Mouse (Mus musculus): ENCODE data around the gene Slc28a1. TPM values are rescaled to one million over a fixed set of nuclear protein-coding genes. Genes with fewer than 3 reads are reported as not detected.

Slc28a1 gene
- polyA plus RNA-seq, 1 experiment from 2014 or later, result not detected

DNA sequence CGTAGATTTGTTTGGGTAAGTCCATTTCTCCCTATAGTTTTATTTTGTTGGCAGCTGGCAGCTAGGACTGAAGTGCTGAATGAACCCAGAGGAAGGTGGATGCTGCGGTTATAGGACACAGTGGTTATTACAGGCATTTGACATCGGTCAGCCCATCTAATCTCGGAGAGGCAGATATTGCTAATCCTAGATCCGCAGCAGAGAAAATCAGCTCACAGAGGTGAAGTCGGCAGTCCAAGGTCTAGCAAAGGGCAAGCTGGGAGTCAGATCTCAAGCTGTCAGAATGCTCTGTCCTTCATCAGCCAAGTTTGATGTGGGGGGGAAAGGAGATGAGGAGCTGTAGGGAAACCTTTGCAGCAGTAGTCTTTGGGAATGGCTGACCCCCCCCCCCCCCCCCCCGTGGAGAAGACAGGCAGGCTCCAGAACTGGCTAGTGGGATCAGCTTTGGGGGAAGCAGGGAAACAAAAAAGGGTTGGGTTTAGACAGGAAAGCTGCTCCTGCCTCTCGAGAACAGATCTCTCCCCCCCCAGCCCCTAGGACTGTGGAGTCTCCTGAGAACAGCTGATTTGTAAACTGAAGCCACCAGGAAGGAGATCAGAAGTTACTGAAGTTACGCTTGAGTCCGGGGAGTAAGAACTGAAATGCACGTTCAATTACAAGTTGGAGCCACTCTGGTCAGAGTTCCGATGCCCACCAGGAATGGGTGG lies 95.5 kb downstream of the Slc28a1 start:
- peaks cover 40% of the 10 kb centered on the region for H3K4me1 ChIP-seq
- no peak overlapping the region for H3K27ac ChIP-seq
- WGBS, result 48% methylated on average over 12 of the region's 12 CpGs
- H3K9me3 ChIP-seq (replicated peaks), result no peaks in the 10 kb centered on the region
- DNase-seq (ENCODE audit: low spot score), result no peak
- H3K4me3 ChIP-seq, result no peak overlapping the region
- H3K27me3 ChIP-seq (ENCODE audit: low read depth, poor library complexity, severe bottlenecking), result peaks cover 64% of the 10 kb centered on the region
- no peaks in the 10 kb centered on the region for H3K36me3 ChIP-seq

DNA sequence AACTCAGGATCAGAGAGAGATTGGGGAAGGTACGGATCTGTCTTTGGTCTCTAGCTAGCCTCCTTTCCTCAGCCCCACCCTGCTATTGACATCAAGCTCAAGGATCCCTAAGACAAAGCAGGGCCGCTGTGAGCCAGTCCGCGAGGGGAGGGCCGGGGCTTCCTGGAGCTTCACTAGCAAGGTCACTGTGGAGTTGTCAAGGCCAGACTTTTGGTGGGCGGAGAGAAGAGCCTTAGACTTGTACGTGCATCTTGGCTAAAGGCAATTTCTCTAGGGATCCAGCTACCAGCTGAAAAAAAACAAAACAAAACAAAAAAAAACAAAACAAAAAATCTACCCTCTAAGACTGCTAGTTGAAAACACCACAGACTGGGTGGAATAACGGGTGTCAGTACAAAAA lies 97.2 kb downstream of the Slc28a1 start:
- peaks cover 40% of the 10 kb centered on the region for H3K4me1 ChIP-seq
- WGBS, result 4% methylated on average over 8 of the region's 8 CpGs
- no peaks in the 10 kb centered on the region for H3K36me3 ChIP-seq
- peak overlapping the region; percentile 55 for H3K4me3 ChIP-seq
- no peak overlapping the region for H3K27ac ChIP-seq
- no peaks in the 10 kb centered on the region for H3K9me3 ChIP-seq (replicated peaks)
- peaks cover 80% of the 10 kb centered on the region for H3K27me3 ChIP-seq (ENCODE audit: low read depth, poor library complexity, severe bottlenecking)
- DNase-seq (ENCODE audit: low spot score), result peak; percentile 51

GRCm38 (mm10) chr7:81212261-81212681 lies 97.7 kb downstream of the Slc28a1 start:
- DNase-seq (ENCODE audit: low spot score), result peak; percentile 84
- Histone ChIP-seq H3K4me1 (peaks cover 40% of the 10 kb centered on the region), H3K4me3 (peak overlapping the region; percentile 55), H3K27ac (peak overlapping the region; percentile 80), H3K36me3 (no peaks in the 10 kb centered on the region), H3K9me3 (replicated peaks) (no peaks in the 10 kb centered on the region), H3K27me3 (ENCODE audit: low read depth, poor library complexity, severe bottlenecking) (peaks cover 84% of the 10 kb centered on the region)
- WGBS, result under 1% methylated on average over 22 of the region's 22 CpGs

DNA sequence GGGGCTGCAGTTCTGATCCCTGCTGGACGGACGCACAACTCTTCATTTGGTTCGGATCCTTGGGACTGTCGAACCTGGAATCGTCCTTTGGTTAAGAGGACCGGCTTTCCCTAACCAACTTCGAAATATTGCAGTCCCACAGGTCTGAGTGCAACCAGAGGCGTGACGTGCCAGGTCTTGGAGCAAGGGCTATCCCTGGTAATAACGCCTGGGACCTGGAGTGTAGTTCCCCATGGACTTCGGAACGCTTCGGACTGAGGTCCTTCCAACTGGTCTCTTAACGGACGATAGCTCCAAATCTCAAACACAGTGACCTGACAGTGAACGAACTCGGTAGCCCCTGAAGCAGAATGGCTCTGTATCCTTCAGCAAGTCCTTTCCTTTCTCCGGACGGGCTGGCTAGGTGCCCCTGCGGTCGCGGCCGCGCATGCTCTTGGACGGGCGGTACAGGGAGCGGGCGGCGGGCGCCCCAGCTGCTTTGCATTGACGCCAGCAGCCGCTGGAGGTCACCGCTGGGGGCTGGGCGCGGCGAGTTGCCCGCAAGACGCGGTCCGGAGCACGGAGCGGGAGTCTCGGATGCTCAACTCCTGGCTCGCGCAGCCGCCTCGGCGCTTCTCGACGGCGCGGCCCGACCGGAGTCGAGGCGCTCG lies 98.2 kb downstream of the Slc28a1 start:
- H3K4me3 ChIP-seq, result peak overlapping the region; percentile 55
- peaks cover 40% of the 10 kb centered on the region for H3K4me1 ChIP-seq
- no peaks in the 10 kb centered on the region for H3K9me3 ChIP-seq (replicated peaks)
- H3K27ac ChIP-seq, result peak overlapping the region; percentile 80
- peaks cover 85% of the 10 kb centered on the region for H3K27me3 ChIP-seq (ENCODE audit: low read depth, poor library complexity, severe bottlenecking)
- peak; percentile 96 for DNase-seq (ENCODE audit: low spot score)
- under 1% methylated on average over 57 of the region's 57 CpGs for WGBS
- no peaks in the 10 kb centered on the region for H3K36me3 ChIP-seq

GRCm38 (mm10) chr7:81213347-81214152 lies 99.0 kb downstream of the Slc28a1 start, which contains the start of gene Pde8a:
Gene Pde8a (plus strand): TSS chr7:81213596.
- H3K27me3 ChIP-seq (ENCODE audit: low read depth, poor library complexity, severe bottlenecking), result peaks cover 85% of the 10 kb centered on the region
- DNase-seq (ENCODE audit: low spot score), result peak; percentile 60
- H3K9me3 ChIP-seq (replicated peaks), result no peaks in the 10 kb centered on the region
- peak within 1 kb of the TSS; percentile 80 for H3K27ac ChIP-seq
- WGBS, result 1% methylated on average over 118 of the region's 128 CpGs
- peaks cover 40% of the 10 kb centered on the region for H3K4me1 ChIP-seq
- peak within 1 kb of the TSS; percentile 55 for H3K4me3 ChIP-seq
- no peaks in the 10 kb centered on the region for H3K36me3 ChIP-seq

DNA sequence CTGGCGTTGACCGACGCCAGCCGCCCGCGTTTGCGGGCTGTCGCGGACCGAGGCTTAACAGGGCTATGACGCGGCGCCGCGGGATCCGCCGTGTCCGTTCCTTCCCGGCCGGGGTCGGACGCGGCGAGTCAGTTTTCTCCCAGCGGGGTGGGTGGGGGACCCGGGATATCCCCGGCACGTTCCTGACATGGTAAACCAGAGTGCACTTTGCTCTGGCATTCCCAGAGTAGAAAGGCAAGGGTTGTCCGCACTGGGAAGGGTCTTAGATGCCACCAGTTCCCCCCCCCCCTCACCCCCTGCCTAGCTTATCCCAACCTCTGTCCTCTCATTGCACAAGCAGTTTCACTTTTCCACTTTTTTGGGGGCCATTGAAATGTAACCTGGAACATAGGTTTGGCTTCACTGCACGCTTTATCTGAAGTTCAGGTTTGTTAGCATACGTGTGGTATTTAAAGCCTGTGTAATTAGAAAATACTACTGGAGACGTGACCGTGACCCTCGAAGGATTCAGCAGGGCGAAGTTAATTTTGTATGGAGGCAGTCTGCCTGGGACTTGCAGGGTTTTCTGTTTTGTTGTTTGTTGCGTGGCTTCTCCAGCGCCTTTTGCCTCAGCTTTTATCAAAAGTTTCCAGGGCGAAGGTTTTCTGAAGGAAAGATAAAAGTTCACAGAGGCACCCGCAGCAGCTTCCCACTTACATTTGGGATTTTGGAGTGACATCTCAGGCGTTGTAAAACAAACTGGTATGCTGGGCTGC lies 99.7 kb downstream of the Slc28a1 start:
- no peaks in the 10 kb centered on the region for H3K9me3 ChIP-seq (replicated peaks)
- DNase-seq (ENCODE audit: low spot score), result peak; percentile 35
- H3K27ac ChIP-seq, result peak overlapping the region; percentile 80
- no peaks in the 10 kb centered on the region for H3K36me3 ChIP-seq
- peaks cover 40% of the 10 kb centered on the region for H3K4me1 ChIP-seq
- WGBS, result 5% methylated on average over 39 of the region's 40 CpGs
- peak overlapping the region; percentile 55 for H3K4me3 ChIP-seq
- peaks cover 80% of the 10 kb centered on the region for H3K27me3 ChIP-seq (ENCODE audit: low read depth, poor library complexity, severe bottlenecking)

DNA sequence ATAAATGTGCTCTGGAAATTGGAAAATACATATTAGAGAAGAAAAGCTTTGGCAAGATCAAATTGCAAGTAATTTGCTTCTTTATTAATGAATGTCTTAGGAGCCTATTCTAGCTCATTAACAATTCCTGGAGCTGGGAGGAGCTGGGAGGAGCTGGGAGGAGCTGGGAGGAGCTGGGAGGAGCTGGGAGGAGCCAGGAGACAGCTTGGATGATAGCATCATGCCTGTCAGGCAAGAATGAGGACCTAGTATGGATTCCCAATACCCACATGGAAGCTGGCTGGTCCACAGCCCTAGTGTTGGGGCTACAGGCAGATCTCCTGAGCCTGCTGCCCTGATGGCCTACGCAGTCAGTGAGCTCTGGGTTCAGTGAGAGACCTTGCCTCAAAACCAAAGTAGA lies 101.4 kb downstream of the Slc28a1 start:
- no peak overlapping the region for H3K4me3 ChIP-seq
- DNase-seq (ENCODE audit: low spot score), result no peak
- no peaks in the 10 kb centered on the region for H3K36me3 ChIP-seq
- 84% methylated on average over 1 of the region's 1 CpGs for WGBS
- no peak overlapping the region for H3K27ac ChIP-seq
- H3K9me3 ChIP-seq (replicated peaks), result no peaks in the 10 kb centered on the region
- H3K27me3 ChIP-seq (ENCODE audit: low read depth, poor library complexity, severe bottlenecking), result peaks cover 67% of the 10 kb centered on the region
- peaks cover 30% of the 10 kb centered on the region for H3K4me1 ChIP-seq

- H3K9me3 ChIP-seq (replicated peaks), result no peaks in the 10 kb centered on the region
- peaks cover 2% of the 10 kb centered on the region for H3K4me1 ChIP-seq
- H3K4me3 ChIP-seq, result no peak overlapping the region
- 56% methylated on average over 7 of the region's 7 CpGs for WGBS
- DNase-seq (ENCODE audit: low spot score), result no peak
- peaks cover 33% of the 10 kb centered on the region for H3K27me3 ChIP-seq (ENCODE audit: low read depth, poor library complexity, severe bottlenecking)
- H3K27ac ChIP-seq, result no peak overlapping the region
- H3K36me3 ChIP-seq, result no peaks in the 10 kb centered on the region
Measured at GRCm38 (mm10) chr7:81219321-81219720, 104.7 kb downstream of the Slc28a1 start.

Other genes starting within 250 kb of the Slc28a1 start
- 49.5 and 54.5 TPM in 2 replicates for gene Wdr73, start 213.5 kb upstream of the Slc28a1 start, polyA plus RNA-seq (2016; fragmentation: Nextera tagmentation; extraction: Ambion mirVana)
- 9.1 and 9.2 TPM in 2 replicates for gene Nmb, start 209.7 kb upstream of the Slc28a1 start, polyA plus RNA-seq (2016; fragmentation: Nextera tagmentation; extraction: Ambion mirVana)
- gene Sec11a, start 167.0 kb upstream of the Slc28a1 start, polyA plus RNA-seq (2016; fragmentation: Nextera tagmentation; extraction: Ambion mirVana), result 191 and 201 TPM in 2 replicates
- 15.7 and 16.1 TPM in 2 replicates for gene Zfp592, start 121.1 kb upstream of the Slc28a1 start, polyA plus RNA-seq (2016; fragmentation: Nextera tagmentation; extraction: Ambion mirVana)
- gene Alpk3, start 57.2 kb upstream of the Slc28a1 start, polyA plus RNA-seq (2016; fragmentation: Nextera tagmentation; extraction: Ambion mirVana), result 0.19 and 0.48 TPM in 2 replicates
- 3.2 and 3.3 TPM in 2 replicates for gene Pde8a, start 98.8 kb downstream of the Slc28a1 start, polyA plus RNA-seq (2016; fragmentation: Nextera tagmentation; extraction: Ambion mirVana)
- gene Rps17, start 230.5 kb downstream of the Slc28a1 start, polyA plus RNA-seq (2016; fragmentation: Nextera tagmentation; extraction: Ambion mirVana), result 1,200 and 1,332 TPM in 2 replicates

All from limb, embryonic 10.5 days (tissue).